Mouse (Mus musculus): Measurements from ENCODE around the gene Rho. TPM values are rescaled to one million over a fixed set of nuclear protein-coding genes. Genes with fewer than 3 reads are reported as not detected.

Rho gene
- total RNA-seq, 1 experiment from 2014 or later, result not detected

- ATAC-seq (replicated peaks; ENCODE audit: insufficient number of reproducible peaks, low FRiP score, low TSS enrichment, poor library complexity, severe bottlenecking), result no peak
Observed at GRCm38 (mm10) chr6:115911763-115912162, 19.8 kb upstream of the Rho start.

DNA sequence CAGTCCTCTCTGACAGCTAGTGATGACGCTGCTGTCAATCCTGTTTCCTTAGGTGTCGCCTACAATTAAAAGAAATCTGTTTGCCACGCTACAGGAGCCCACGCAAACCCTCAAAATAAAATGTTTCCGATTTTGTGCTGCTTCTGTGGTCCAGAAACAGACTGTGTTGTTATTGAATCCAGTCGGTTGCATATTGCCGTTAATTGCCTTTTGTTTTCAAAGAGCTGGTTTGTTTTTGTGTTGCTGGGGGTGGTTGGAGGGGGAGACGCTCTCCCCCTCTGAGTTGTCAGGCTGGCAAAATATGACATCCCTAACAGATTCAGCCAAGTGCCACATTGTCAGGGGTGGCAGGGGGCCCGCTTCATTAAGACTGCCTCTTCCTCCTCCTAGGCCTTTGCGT lies 18.1 kb upstream of the Rho start:
- no peak for ATAC-seq (replicated peaks; ENCODE audit: insufficient number of reproducible peaks, low FRiP score, low TSS enrichment, poor library complexity, severe bottlenecking)

- ATAC-seq (replicated peaks; ENCODE audit: insufficient number of reproducible peaks, low FRiP score, low TSS enrichment, poor library complexity, severe bottlenecking), result no peak
Observed at GRCm38 (mm10) chr6:115914511-115915202, 16.9 kb upstream of the Rho start.

DNA sequence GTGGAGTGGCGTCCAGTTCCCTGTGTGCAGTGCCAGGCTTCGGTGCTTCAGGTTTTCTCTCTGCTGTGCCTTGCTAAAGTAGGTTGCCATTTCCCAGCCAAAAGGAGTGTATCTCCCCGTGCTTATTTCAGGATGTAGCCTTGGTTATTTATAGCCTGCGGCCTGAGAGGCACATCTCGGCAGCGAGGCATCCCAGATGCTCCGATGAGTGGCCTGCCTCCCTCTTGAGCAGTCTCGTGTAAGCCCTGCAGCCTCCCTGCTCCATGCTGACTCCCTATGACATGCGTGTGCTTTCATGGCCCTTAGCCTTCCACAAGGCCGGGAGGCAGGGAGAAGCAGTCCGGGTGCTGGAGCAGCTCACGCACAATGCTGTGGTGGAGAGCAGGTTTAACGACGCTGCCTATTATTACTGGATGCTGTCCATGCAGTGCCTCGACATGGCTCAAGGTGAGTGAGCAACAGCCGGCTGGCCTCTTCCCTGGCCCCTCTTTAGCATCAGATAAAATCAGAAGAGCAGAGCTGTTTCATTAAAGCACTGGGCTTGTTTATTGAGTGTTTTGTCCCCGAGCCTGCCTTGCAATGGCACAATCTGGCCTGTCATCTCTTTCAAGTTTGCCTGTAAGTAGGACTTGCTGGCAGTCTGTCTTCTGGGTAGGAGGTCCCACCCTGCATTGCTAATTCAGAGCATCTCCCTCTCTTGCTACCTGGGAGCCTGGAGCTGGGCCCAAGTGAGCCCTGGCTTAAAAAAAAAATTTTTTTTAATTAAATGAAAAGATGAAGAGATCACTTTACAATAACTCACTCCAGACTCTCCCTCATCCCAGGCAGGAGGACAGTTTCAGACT lies 15.7 kb upstream of the Rho start:
- no peak for ATAC-seq (replicated peaks; ENCODE audit: insufficient number of reproducible peaks, low FRiP score, low TSS enrichment, poor library complexity, severe bottlenecking)

- ATAC-seq (replicated peaks; ENCODE audit: insufficient number of reproducible peaks, low FRiP score, low TSS enrichment, poor library complexity, severe bottlenecking), result no peak
Observed at GRCm38 (mm10) chr6:115916611-115917010, 14.9 kb upstream of the Rho start.

DNA sequence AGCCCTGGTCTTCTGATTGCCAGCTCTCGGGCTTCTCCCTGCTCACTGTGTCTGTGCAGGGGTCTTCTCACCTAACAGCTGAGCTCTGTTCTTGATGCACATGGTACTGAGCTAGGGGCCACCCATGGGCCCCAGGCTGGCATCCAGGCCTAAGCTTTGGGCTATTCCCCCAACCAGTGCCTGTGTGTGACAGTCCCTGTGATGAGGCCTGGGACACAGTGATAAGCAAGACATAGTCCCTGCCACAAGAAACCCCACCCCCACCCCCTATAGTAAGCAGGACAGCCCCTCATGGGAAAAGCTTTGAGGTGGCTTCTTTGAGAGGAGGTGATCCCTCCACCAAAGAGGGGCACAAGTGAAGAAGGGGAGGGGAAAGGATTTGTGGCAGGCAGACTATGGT lies 12.9 kb upstream of the Rho start:
- ATAC-seq (replicated peaks; ENCODE audit: insufficient number of reproducible peaks, low FRiP score, low TSS enrichment, poor library complexity, severe bottlenecking), result no peak

- ATAC-seq (replicated peaks; ENCODE audit: insufficient number of reproducible peaks, low FRiP score, low TSS enrichment, poor library complexity, severe bottlenecking), result no peak
Observed at GRCm38 (mm10) chr6:115919876-115920275, 11.7 kb upstream of the Rho start.

- ATAC-seq (replicated peaks; ENCODE audit: insufficient number of reproducible peaks, low FRiP score, low TSS enrichment, poor library complexity, severe bottlenecking), result no peak
Observed at GRCm38 (mm10) chr6:115924829-115925228, 6.7 kb upstream of the Rho start.

DNA sequence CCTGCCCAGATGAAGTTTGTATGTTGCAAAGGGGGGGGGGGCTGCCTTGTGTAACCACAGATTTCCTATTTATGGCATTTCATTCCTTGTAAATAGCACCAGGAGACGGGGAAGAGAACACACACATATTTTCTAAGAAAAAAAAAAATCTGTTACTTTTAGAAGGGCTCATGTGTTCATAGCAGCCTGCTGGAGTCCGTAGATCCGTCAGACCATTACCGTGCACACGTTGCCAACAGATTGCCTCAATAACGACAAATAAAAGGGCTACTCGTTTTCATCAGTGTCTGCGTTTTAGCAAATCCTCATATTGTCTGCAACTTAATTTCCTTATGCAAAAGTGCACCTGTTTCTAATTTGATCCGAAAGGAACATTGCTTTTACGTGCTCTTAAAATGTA lies 5.1 kb upstream of the Rho start:
- no peak for ATAC-seq (replicated peaks; ENCODE audit: insufficient number of reproducible peaks, low FRiP score, low TSS enrichment, poor library complexity, severe bottlenecking)

DNA sequence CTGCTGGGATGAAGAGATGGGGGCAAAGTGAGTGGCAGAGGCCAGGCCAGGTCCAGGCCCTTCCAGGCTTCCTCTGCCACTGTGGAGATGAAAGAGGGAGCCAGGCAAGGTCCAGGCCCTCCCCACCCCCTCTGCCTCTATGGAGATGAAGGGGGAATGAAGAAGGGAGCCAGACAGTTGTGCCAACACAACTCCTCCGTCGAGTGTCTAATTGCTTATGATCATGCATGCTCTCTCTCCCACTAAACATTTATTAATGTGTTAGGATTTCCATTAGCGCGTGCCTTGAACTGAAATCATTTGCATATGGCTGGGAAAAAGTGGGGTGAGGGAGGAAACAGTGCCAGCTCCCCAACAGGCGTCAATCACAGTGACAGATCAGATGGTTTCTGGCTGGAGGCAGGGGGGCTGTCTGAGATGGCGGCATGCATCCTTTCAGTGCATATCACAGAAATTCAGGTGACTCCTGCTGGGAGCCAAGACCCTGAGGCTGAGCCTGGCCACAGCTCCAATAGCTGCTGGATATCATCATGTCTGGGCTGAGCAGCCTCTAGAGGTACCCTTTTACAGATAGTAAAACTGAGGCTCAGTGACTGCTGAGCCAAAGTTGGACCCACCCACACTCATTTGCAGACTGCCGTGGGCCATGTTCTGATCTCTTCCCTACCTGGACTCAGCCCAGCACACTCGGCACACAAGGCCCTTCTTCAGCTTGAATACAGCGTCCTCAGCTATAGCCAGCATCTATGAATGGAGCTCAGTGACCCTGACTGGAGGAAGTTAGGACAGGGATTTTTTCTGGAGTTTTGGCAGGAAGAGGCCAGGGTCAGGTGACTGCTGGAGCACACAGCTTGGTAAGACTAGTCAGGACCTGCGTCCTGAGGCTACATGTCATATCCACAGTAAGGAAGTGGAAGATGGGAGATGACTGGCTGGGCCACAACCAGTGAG lies 4.0 kb upstream of the Rho start:
- no peak for ATAC-seq (replicated peaks; ENCODE audit: insufficient number of reproducible peaks, low FRiP score, low TSS enrichment, poor library complexity, severe bottlenecking)

DNA sequence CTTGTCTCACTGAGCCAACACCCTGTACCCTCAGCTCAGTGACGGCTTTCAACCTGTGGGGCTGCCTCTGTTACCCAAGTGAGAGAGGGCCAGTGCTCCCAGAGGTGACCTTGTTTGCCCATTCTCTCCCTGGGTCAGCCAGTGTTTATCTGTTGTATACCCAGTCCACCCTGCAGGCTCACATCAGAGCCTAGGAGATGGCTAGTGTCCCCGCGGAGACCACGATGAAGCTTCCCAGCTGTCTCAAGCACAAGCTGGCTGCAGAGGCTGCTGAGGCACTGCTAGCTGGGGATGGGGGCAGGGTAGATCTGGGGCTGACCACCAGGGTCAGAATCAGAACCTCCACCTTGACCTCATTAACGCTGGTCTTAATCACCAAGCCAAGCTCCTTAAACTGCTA lies 1.5 kb upstream of the Rho start:
- no peak for ATAC-seq (replicated peaks; ENCODE audit: insufficient number of reproducible peaks, low FRiP score, low TSS enrichment, poor library complexity, severe bottlenecking)

DNA sequence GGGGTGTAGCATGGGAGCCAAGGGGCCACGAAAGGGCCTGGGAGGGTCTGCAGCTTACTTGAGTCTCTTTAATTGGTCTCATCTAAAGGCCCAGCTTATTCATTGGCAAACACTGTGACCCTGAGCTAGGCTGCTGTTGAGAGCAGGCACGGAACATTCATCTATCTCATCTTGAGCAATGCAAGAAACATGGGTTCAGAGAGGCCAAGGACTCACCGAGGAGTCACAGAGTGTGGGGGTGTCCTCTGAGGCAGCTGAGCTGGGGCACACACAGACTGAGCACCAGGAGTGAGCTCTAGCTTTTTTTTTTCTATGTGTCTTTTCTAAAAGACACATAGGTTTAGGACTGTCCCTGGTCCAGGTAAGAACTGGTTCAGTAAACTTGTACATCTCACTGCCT lies 843 bp downstream of the Rho start:
- ATAC-seq (replicated peaks; ENCODE audit: insufficient number of reproducible peaks, low FRiP score, low TSS enrichment, poor library complexity, severe bottlenecking), result no peak

- ATAC-seq (replicated peaks; ENCODE audit: insufficient number of reproducible peaks, low FRiP score, low TSS enrichment, poor library complexity, severe bottlenecking), result no peak
Observed at GRCm38 (mm10) chr6:115935544-115935943, 4.0 kb downstream of the Rho start.

DNA sequence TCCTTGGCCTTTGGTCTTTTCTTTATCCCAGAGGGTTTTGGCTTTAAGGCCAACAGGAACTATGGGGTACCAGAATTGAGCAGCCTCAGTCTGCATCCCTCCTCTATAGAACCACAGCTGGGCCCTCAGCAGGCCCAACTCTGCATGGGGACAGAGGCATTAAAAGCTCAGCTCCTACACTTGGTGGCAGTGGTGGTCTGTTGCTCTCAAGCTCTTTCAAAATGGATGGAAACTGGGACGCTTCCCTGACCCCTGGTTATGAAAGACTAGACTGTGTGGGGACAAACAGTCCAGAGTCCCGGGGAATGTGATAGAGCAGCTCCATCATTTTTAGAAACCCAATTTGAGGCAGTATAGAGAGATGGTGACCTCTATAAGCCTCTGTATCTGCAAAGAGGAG lies 6.5 kb downstream of the Rho start:
- ATAC-seq (replicated peaks; ENCODE audit: insufficient number of reproducible peaks, low FRiP score, low TSS enrichment, poor library complexity, severe bottlenecking), result no peak

GRCm38 (mm10) chr6:115938798-115939197 lies 7.2 kb downstream of the Rho start:
- no peak for ATAC-seq (replicated peaks; ENCODE audit: insufficient number of reproducible peaks, low FRiP score, low TSS enrichment, poor library complexity, severe bottlenecking)

GRCm38 (mm10) chr6:115940603-115941002 lies 9.1 kb downstream of the Rho start:
- no peak for ATAC-seq (replicated peaks; ENCODE audit: insufficient number of reproducible peaks, low FRiP score, low TSS enrichment, poor library complexity, severe bottlenecking)

GRCm38 (mm10) chr6:115941128-115941527 lies 9.6 kb downstream of the Rho start:
- ATAC-seq (replicated peaks; ENCODE audit: insufficient number of reproducible peaks, low FRiP score, low TSS enrichment, poor library complexity, severe bottlenecking), result no peak

DNA sequence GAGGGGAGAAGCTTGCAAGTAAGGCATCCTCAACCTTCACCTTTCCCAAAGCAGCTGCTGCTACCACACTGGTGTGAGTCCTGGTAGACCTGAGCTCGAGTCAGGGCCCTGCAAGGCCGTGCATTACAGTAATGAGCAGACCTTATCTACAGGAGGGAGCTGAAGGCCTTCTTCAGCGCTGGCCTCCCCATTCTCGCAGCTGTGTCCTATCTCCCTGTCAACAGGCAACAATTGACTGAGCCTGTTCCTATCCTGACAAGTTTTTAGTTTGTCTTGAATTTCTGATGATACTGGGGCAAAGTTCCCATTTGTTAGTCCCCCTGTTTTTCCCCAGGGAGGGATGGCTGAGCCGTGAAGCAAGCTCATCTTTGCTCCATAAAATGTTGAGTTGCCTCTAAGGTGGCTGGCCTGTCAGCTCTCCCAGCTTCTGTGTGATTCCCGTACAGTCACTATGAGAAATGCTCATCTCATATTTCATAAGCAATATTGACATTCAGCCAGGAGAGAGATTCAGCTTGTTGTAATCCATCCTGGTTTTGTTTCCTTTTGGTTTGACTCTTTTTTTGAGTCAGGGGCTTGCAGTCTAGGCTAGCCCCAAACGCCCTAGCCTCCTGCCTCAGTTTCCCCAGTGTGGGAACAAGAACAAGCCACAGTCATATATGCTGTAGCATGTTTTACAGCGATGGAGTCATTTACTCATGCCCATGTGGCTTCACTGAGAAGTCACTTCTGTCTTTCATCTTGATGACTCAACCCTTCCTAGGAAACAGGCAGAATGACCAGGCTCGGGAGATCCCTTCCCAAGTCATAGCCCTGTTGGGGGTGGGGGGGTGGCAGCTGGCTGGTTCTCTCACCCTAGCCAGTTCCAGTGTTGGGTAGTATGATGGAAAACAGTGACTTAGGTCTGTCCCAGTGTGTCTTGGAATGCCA lies 12.2 kb downstream of the Rho start:
- no peak for ATAC-seq (replicated peaks; ENCODE audit: insufficient number of reproducible peaks, low FRiP score, low TSS enrichment, poor library complexity, severe bottlenecking)
